Mouse (Mus musculus): ENCODE measurements around the gene Fam189a1. TPM values are rescaled to one million over a fixed set of nuclear protein-coding genes. Genes with fewer than 3 reads are reported as not detected.

The Fam189a1 gene
- total RNA-seq, 2 experiments from 2014 or later = 0.23 TPM; not detected in 1

DNA sequence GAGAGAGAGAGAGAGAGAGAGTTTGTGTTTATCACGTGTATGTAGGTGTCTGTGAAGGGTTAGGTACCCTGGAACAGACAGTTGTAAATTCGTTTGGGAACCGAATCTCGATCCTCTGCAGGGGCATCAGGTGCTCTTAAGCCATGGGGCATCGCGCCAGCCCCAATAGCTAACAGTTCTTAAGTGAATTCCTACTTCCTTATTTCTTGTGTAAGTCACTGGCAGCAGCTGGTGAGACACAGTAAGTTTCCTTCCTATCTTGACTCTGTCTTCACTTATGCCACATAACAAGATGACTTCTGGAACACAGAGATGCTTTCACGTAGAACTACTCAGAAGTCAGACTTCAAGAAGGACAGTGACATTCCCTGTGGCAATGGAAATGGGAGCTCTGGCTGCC lies 275.0 kb downstream of the Fam189a1 start:
- no peak for DNase-seq

DNA sequence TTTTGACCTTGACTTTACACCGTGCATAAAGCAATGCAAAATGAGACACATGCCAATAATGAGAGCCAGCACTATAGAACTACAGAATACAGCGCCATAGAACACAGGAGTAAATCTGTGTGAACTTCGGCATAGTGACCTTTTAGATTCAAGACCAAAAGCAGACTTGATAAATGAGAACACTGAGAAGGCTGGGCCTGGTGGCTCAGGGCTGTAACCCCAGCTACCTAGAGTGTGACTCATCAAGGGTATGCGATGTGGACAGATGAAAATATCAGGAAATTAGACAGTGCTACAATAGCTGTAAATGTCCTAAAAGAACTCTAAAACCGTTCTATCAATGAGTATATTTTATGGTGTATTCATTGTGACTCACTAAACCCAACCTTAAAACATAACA lies 276.0 kb downstream of the Fam189a1 start:
- no peak for DNase-seq

DNA sequence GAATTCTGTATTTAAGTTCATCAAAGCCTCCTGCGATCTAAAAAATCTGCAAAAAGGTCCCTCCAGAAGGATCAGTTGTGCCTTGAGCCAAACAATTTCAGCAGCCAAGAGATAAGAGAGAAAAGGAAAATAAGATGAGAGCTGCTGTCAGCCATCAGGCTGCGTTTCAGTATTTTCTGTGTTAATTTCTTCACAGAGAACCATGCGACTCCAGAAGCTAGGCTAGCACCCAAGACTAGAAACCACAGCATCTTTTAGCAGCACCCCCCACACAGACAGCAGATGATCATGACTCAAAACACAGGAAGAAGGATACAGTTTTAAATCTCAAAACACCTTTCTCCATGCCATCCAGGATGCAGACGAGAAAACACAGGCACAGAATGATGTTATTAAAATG lies 281.4 kb downstream of the Fam189a1 start:
- no peak for DNase-seq

DNA sequence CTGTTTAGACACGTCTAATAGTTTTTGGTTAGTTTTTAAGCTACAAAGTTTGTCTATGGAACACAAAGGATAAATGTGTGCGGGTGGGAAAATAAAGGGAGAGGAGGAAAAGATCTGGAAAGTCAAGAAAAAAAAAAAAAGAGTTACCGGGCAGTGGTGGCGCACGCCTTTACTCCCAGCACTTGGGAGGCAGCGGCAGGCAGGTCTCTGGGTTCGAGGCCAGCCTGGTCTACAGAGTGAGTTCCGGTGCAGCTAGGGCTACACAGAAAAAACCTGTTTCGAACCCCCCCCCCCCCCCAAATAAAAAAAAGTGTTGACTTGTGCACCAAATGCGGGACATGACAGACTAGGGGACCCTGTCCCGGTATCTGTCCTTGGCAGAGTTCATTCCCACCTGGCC lies 283.1 kb downstream of the Fam189a1 start:
- no peak for DNase-seq

DNA sequence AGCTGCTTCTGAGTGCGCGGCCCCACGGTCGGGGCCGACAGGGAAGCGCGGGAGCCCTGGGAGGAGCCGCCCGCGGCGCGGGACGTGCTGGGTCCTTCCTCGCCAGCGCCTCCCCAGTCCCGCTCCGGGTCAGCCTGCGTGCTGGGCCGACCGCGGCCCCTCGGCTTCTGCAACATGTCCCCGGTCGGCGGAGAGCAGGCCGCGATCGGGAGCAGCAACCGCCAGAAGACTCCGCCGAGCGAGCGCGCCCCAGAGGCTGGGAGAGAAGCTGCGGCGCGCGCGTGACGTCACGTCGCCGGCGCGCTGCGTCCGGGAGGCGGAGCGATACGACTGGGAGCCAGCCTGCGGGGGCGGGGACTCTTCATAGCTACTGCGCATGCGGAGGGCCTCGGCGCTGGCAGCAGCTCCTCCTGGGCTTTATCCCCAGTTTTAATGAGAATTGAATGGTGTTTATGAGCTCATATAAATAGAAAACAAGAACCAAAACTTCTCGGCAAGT lies 283.6 kb downstream of the Fam189a1 start, which contains the start of gene Nsmce3:
Gene Nsmce3, minus strand, starts transcription at position 255 of the 499 bp plus-strand sequence.
- peak; percentile 93 for DNase-seq

DNA sequence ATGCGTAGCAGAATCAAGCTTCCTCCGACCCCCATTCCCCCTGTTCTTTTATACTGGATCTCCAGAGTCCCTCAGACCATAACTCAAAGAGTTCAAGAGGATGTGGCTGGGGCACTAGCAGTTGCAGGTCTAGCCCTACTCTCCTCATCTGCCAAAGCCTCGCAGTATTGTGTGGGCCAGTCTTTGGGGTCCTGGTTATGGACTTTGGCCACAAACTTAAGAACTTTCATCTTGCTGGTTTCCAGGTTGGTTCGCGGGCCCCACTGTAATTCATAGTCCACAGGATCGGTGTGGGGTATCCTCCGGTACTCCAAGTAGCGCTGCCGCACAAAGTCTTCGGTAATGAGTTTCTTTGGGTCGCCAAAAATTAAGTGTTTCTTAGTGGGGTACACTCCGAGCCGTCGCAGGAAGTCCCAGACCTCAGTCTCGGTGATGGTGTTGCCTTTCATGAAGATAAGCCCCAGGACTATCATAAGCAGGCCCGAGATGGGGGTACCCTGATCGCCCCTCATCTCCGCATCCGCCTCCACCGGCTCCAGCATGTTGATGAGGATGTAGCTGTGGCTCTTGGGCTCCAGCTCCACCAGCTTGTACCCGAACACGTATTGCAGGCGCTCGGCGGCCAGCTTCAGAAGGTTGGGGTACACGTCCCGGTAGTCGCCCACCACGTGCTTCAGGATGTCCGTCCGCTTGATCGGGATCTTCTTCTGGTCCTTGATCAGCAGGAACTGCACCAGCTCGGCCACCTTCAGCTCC lies 284.2 kb downstream of the Fam189a1 start:
- no peak for DNase-seq

DNA sequence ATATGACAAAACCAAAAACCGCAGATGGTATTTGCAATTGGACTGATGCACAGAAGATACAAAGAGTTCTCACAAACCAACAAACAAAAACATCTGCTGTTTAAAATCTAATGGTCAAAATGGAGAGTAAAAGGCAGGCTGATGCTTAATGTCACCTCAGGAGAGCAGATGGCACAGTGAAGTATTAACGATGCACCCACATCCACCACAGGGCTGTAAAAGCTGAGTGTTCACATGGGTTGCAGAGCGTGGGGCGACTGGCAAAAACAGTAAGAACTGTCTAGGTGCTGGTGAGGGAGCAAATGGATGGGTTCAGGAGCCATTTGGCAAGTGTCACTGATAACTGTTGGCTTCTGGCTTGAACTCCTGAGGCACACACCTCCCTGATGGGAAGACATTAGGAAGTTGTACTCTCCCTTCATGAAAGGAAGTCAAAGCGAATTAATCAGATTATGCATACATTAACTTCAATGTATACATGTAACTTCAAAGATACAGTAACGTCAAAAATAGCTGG lies 286.8 kb downstream of the Fam189a1 start:
- no peak for DNase-seq

DNA sequence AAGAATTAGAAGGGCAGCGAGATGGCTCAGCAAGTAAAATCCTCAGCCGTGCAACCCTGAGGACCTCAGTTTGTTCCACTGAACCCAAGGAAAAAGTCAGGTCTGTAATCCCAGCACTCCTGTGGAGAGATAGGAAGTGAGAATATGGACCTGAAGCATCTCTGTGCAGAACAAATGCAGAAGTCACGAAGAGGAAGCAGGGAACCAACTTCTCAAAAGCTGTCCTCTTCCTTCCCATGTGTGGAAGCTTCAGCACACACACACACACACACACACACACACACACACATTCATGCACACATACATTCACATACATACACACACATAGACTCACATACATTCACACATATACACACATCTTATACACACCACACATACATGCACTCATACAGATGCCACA lies 292.8 kb downstream of the Fam189a1 start:
- no peak for DNase-seq

DNA sequence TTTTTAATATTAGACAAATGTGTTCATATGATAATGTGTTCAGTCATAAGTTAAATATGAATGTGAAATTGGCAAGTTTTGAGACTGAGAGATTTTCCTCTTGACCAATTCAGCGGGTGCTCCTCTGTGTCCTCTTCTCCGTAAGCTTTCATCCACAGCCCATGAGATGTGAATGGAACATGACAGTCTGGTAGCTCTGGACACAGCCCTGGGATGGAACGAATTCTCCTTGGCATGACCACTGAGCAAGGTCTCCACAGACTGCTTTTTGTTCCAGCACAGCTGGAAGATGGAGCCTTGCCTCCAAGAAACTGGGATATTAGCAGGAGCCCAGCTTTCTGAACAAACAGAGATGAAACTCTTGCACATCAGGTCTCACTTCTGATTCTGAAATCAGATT lies 293.4 kb downstream of the Fam189a1 start:
- no peak for DNase-seq

DNA sequence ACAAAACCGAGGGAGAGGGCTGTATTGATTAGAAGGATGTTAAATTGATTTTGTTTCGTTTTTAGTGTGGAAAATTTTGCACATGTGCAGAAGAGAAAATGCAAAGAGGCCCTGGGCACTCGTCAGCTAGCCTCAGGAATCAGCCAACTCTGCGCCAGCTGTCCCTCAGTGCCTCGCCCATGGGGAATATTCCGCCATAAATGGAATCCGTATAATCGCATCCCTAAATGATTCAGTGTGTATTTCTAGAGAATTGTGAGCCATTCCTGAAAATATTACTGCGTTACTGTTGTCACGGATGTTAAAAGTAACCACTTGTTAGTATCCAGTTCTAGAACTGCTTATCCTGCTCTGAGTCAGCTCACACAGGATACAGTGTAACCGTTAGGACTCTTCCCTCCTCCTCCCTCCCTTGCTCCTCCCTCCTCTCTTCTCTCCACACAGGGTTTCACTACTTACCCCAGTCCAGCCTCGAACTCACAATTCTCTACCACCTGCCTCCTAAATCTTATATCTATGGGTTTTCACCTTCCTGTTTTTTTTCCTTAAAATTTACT lies 299.8 kb downstream of the Fam189a1 start:
- no peak for DNase-seq

DNA sequence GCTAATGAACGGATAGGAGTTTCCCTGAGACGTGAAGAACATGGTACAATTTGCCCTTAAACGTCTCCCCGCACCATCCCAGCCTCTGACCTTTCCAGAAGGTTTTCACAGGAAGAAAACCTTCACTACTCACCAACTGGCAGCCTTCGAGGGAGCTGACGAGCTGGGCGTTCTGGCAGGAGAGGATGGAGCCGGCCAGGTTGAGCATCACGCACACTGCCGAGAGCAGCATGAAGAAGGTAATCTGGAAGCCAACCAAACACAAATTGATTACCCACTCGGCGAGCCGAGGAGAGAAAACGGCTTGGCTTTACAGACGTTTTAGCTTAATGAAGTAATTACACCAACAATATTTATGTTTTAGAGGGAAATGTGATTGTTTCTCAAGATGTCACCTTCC lies 300.4 kb downstream of the Fam189a1 start:
- no peak for DNase-seq

DNA sequence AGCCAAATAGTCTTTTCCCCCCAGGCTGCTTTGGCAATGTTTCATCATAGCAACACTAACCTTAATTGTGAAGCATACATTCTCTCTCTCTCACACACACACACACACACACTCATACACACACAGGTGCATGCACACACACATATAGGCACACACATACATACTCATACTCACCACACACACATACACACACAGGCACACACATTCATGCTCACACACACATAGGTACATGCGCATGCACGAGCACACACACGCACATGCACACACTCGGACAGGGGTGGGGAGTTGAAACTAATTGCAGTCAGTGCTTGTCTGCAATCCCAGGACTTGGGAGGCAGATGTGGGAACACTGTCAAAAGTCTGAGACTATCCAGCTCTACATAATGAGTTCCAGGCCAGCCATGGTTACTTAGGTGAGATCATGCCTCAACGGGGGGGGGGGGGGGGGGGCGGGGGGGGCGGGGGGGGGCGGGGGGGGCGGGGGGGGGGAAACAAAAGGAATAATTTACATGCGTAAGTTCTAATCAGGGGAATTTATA lies 300.9 kb downstream of the Fam189a1 start:
- no peak for DNase-seq

DNA sequence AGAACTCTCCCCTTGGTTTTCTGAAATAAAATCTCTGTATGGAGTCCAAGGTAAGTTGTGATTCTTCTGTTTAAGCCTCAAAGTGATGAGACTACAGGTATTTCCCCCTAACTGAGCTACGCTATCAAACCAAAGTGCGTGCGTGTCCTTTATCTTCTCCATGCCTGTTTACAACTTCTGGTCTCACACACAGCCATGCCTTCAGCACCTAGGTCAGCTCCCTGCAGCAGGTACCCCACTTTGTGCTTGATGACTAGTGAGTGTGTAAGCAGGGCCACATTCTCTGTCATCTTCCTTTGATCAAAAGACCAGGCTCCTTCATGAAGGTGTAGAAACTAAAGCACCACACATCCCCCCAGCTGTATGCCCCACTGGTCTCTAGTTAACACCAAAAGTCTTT lies 305.6 kb downstream of the Fam189a1 start:
- DNase-seq = no peak

DNA sequence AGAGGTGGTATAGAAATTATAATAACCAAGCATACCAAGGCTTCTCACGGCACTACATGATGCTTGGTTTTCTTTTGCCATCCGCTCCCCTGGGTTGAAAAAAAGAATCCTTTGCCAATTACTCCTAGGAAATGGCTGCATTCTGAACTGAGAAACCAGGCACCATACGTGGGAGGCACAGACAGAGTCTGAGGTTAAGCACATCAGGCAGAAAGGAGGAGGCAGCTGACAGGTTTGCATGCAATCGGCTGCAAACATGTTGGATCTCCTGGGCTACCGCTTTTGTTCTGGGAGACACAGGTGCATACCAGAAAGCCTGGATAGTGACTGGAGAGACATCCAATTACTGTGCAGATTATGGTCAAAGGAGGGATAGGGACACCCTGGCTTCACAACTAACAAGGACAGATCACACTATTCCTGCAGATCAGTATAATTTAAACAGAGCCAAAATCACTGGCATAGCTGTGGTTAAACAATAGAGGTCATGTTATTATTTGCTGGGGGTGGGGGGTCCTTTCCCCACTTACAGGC lies 308.9 kb downstream of the Fam189a1 start:
- DNase-seq = no peak

DNA sequence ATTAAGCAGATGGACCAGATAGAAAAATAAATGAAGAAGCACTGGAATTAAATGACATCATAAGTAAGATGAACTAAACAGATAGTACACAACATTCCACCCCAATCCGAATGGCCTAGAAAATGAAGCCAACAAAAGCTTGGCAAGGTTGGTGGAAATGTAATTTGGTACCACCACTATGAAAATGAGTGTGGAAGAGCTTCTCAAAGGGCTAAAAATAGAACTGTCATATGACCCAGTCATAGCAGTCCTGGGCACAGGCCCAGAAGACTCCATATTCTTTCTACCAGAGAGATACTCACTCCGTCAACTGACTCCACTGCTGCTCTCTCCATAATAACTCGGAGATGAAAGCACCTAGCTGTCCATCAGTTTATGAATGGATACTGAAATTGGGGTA lies 310.3 kb downstream of the Fam189a1 start:
- no peak for DNase-seq

DNA sequence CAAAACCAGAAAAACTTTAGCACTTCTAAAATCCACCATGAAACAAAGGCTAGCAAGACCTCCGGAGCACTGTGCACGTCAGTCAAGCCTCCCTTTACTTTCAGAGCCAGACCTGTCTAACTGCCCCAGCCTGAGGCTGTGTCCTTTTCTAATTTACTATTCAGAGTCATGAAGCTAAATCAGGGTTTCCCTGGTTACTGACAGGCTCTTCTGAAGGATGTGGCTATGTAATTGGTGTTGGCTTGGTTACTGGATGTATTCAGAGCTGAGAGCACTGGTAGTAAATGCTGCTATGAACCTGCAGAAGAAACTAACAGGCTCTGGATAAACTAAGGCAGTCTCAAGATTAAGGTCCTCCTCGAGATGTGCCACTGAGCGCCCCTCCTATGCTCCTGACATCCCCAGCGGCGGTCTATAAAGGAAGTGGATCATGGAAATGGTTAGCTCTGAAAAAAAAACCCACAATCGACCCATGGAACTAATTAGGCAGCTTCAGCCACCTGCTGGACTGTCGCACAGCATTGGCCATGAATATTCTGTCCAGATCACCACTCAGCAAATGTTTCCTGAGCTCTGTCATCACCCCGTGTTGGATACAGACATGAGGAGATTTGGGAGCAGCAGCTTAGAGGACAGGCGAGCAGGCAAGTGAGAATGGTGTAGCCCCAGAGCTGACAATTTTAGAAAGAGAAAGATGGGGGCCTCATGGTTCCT lies 315.3 kb downstream of the Fam189a1 start:
- no peak for DNase-seq

DNA sequence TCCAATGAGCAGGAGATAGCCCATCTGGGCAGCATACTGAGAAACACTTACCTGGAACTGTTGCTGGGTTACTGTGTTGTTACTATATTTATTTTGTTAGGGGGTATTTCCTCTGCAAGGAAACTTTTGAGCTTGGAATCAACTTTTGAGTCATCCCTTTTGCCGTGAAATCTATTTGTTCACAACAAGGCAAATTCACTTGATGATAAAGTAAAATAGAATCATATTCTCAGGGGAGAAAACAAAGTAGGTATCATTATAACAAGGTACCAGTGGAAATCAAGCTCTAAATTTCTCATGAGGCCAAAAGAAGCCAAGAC lies 315.8 kb downstream of the Fam189a1 start:
- DNase-seq = no peak

DNA sequence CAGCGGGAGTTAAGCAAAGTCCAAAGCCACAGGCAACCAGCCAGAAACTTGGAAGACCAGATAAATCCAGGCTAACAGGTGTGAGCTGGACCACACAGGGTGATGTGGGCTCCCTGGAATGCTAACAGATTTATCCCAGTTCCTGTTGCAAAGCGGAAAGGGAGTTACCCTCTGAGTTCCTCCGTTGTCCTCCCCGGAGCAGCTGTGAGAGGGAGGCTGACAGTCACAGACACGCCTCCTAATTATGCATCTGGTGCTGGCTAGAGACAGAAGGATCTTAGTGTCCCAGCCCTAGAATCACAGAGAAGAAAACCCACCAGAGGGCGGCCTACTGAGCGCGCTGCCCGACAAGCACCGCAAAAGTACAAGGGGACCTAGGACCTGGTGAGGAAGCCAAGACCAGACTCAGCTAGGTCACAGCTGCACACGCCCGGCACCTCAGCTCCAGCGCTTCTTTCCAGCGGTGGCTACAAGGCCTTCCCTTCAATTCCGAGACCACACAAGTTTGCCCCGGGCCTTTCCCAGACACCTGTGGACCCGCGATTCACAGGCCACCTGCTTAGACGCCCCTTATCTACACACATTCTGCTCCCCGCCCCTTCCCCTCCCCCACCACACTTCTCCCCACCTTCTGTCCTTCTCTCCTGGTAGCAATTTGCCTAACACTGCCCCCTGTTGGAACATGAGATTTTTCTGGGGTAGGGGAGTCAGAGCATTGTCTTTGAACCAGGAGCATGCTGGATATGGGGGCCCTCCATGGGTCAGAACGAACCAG lies 316.4 kb downstream of the Fam189a1 start:
- peak; percentile 42 for DNase-seq

DNA sequence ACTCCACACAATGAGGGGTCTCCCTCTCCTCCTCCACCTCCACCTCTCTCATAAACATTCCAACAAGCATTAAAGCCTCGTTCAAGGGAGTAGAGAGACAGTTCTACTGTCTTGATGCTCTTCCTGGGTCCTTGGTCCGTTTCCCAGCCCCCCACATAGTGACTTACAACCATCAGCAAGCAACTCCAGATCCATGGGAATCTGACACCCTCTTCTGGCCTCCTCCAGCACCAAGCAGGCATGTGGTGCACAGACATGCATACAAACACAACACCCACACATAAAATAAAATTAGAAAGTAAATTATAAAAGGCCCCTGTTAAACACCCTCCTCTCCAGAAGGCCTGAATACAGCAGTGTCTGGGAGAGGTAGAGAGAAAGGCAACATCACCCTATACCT lies 317.1 kb downstream of the Fam189a1 start:
- no peak for DNase-seq

DNA sequence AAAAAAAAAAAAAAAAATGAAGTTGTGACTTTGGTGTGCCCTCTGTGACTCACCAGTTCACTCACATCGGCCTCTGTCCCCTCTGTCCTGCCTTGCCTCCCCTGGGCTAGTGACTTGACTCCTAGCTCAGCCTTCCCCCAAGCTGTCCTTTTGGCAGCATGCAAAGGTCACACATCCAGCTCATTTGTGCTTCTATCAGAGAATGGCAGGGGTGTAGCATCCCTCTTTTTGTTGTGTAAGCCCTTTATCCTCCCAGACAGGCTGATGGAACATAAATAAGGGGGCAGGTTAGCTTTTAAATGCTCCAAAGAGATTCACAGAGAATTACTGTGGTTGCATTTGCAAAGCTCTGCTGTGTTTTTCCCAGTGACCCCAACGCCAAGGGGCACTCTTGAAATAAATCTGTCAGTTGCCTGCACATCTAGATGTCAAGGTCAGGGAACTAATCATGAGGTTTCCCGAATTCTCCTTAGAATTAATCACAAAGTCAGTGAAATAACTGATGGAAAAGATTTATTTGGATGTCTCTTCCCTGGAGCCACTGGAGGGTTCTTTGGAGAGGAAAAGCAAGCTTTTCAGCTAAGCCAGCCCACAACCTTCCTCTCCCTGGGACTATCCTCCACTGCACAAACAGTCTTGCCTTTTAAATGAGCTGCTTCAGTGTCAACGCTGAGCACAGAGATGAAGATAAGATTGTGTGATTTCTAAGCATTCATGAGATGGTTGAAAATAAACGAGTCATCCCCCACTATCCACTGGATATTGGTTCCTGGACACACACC lies 326.0 kb downstream of the Fam189a1 start:
- DNase-seq = no peak

DNA sequence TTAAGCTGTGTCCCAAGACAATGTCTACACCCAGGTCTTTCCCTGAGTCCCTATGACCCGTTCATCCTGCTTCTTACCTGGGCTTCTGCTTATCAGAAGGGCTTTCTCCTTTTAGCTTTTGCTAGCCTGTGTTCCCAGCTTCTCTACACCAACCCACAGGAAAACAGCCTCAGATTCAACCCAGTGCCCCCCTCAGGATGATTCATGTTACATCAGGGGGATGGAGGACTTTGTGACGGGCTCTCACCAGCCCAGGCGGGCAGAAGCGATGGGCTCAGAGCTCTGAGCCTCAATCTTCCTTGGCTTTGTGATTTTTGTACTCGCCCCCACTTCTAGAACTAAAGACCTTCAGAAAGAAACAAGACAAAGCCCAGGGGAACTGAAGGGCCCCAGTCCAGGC lies 335.3 kb downstream of the Fam189a1 start:
- no peak for DNase-seq

Data from gastrocnemius, postnatal 25 days (tissue).